Mouse (Mus musculus): ENCODE results near the gene Defb43. TPM values are rescaled to one million over a fixed set of nuclear protein-coding genes. Genes with fewer than 3 reads are reported as not detected.
A peak's percentile ranks its signal among the peaks of the same experiment; 100 is the strongest.

The Defb43 gene
- total RNA-seq (2021) = not detected
- long read RNA-seq, experiment 1 = 0 reads
- long read RNA-seq, experiment 2 = 0 reads

DNA sequence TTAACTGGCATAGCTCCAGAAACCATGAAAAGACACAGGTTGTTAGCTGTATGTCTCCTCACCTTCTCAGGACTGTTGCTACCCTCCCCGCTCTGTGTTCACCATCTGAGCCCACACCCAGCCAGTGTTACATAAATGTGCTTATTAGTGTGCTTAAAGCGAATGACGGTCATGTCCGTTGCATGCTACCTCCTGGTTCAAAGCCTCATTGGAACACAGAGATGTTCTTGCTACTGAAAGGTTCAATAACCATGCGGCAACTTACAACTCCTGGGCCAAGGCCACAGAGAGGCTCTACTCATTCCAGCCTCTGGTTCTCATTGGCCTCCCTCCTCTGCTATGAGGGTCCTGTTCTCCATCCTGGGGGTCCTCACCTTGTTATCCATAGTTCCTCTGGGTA lies at the start of gene Defb43:
Gene Defb43 (plus strand): TSS at position 301 of the 400 bp plus-strand sequence.
- no peak for DNase-seq

DNA sequence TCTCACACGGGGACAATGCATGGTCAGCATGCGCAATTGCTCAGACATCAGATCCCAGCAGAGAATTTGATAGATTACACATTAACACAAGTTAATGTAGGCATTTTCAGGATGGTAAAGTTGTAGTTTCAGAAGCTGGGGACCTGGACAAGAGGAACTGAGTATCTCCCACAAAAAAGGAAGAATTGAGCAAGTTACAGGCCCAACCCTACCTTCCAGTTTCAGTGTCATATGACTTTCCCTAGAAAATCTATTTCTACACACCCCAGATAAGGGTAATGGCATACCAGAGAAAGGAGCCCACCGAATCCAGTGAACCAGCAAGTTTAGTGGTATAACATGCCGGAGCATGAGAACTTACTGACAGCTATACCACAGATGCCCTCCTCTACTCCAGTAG lies 47.9 kb upstream of the Defb43 start:
- no peak for DNase-seq

DNA sequence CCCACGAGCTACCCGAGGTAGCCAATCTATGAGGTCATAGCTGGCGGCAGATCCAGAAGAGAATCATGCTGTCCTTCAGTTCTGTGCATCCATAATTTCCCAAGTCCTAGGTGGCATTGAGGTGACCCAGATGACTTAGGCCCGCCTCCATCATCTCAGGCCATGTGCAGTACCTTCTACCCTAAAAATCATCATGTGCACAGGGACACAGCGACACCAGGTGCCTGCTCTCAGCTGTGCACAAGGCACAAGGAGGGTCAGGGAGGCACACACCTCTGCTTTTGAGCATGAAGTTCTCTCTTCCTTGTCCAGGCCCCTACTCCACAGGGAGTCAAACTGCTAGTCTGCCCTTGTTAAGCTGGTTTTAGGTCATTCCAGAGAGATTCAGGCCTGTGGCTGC lies 46.2 kb upstream of the Defb43 start:
- DNase-seq = no peak

DNA sequence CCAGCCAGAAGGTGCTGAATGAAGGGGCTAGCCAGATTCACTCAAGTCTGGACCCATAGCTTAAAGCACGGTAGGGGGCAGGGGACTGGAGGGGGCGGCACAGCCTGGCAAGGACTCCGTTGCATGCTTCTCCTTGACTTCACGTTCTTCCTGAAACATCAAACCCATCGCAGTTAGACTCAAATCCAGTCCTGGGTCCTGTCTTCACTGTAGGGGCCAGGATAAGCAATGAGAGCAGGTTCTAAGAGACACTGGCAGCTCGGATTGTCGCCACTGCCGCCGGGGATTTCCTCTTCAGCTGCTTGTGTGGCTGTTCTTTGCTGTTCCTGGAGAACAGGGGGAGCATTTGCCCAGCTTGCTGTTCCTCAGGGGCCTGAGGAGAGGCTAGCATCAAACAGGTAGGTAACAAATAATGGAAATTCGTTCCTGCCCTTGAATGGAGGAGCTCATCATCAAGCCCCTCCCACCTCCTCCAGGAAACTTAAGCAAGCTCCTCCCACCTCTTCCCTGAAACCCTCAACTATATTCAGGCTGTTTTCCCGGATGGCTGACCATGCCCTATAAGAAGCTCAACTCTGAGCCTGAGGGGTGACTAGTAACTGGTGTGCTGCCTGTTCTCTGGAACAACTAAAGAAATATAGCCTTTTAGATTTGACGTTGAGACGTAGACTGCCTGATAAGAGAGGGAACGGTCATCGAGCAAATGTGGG lies 45.6 kb upstream of the Defb43 start:
- DNase-seq = no peak

GRCm38 (mm10) chr14:62975046-62975445 lies 36.5 kb upstream of the Defb43 start:
- DNase-seq = peak; percentile 82

GRCm38 (mm10) chr14:62979815-62980214 lies 31.8 kb upstream of the Defb43 start:
- no peak for DNase-seq

DNA sequence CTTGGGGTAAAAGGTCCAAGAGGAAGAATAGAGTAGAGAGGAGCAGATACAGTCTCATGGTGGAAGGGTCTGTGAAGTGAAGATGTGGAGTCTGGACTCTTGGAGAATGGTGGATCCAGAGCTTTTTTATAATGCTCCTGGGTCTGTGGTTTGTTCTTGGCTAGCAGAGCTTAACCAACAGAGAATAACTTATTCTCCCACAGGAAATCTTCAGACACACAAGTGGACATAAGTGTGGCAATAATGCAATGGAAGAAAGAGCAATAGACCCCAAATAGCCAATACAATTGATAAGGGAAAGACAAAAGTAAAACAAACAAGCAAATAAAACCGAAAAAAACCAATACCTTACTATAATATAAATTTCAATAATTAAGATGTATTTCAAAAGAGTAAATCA lies 27.2 kb upstream of the Defb43 start, which contains the start of gene Defb48:
Gene Defb48 (minus strand): TSS at position 101 of the 400 bp plus-strand sequence.
- no peak for DNase-seq

GRCm38 (mm10) chr14:62991271-62991670 lies 20.3 kb upstream of the Defb43 start:
- DNase-seq = no peak

- DNase-seq = no peak
Observed at GRCm38 (mm10) chr14:62991849-62992510, 19.6 kb upstream of the Defb43 start.

GRCm38 (mm10) chr14:62997777-62998176 lies 13.8 kb upstream of the Defb43 start, which contains the start of gene Defb47:
Defb47 (plus strand) TSS chr14:62998077.
- DNase-seq = no peak

DNA sequence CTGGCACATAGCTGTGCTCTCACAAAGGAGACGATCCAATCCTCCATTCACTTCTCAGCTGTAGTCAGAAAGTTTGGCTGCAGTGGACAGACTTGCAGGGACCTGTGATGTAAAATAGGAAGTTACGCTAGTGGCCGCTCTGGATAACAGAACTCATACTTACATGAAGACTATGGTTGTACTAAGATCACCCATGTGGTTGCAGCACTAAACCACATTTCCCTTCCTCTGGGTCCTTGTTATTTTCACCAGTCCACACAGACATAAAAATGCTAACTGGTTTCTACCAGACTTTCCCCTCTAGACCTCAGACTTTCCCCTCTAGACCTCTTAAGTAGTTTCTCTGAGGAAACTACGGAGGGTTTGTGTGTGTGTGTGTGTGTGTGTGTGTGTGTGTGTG lies 12.6 kb upstream of the Defb43 start:
- DNase-seq = no peak

DNA sequence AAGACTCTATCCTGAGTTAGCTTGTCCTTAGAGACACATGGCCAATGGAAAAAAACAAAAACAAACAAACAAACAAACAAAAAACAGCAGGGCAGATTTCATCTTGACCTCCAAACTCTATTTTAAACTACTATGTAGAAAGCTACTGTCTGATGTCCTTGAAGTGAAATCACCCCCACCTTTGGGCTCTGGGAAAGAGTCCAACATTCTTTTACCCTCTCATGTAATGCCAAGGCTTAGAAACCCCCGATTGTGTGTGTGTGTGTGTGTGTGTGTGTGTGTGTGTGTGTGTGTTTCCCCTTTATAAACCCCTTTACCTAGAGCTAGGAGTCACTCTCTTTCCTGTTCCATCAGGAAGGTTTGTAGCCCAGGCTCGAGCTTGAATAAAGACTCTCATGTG lies 9.0 kb upstream of the Defb43 start:
- no peak for DNase-seq

- no peak for DNase-seq
Observed at GRCm38 (mm10) chr14:63013082-63013481, 1.5 kb downstream of the Defb43 start.

DNA sequence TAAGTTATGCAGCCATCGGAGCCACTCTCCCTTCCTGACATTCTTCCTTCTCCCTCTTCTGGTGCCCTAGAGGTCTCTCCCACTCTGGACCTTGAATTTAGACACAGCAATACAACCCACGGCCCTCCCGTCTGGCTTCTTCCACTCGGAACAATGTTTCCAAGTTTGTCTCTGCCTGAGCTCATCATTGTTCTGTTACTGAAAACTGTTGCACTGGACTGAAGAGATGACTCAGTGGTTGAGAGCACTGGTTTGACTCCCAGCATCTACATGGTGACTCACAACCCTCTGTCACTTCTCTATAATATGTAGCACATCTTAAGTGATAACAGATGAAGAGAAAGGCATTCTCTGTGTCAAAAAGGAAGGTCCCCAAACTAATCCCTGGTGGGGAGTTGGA lies 3.1 kb downstream of the Defb43 start:
- no peak for DNase-seq

GRCm38 (mm10) chr14:63020524-63021156 lies 9.1 kb downstream of the Defb43 start:
- no peak for DNase-seq

DNA sequence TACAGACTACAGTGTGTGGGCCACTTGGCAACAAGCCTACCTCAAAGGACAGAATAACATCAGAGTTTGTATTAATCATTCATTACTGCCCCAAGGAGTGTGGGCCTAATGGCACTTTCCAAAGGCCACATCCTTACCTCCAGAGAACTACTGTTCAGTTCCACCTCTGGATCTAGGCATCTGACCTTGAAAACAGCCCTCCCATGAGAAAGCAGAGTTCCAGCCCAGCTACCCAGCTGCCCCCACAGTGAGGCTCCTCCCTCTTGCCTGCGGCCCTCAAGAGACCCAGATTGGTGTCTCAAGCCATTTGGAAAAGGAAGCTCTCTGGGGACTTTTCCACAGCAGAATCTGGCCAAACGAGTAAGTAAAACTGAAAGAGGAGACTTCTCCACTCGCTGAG lies 35.1 kb downstream of the Defb43 start, which contains the start of gene Defb42:
Gene Defb42 (plus strand): TSS at position 301 of the 400 bp plus-strand sequence.
- no peak for DNase-seq

- DNase-seq = no peak
Observed at GRCm38 (mm10) chr14:63049910-63050370, 38.4 kb downstream of the Defb43 start, which contains the start of gene Defb30. Defb30 (minus strand) TSS chr14:63049960.

DNA sequence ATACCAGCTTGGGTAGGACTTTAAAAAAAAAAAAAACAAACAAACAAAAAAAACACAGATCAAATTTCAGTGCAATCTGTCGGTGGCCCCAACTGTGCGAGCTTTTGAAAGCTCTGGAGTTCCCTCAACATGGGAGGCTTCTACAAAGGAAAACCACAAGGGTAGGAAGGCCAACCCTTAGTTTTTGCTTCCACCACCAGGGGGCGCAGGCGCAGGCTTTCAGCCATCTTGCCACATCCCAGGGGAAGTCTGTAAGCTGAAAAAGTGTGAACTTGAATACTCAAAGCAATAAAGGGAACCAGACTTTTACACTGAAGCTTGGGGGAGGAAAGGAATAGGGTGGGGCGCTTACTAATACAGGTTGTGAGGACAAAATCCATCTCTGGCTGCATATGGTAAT lies 39.2 kb downstream of the Defb43 start:
- peak; percentile 77 for DNase-seq

DNA sequence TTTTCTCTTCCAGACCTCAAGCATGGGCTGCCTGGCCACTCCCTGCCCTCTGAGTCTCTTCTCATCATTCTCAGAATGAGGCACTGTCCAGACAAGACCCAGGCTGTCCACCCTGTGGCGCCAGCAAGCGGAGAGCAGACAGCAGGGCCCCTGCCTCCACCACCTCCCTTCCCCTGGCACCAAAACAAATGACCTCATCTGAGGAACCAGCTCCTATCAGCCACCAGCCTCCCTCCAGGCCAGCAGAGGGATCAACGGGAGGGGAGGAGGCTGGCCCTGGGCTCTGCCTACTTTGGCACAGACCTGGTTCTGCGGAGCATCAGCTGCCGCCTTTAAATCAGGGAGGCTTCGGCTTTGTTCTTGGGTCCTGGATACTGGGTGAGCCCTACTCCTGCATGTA lies 43.2 kb downstream of the Defb43 start:
- peak; percentile 33 for DNase-seq

GRCm38 (mm10) chr14:63060361-63060760 lies 48.8 kb downstream of the Defb43 start:
- DNase-seq = no peak

- DNase-seq = no peak
Observed at GRCm38 (mm10) chr14:63062184-63062583, 50.6 kb downstream of the Defb43 start.

DNA sequence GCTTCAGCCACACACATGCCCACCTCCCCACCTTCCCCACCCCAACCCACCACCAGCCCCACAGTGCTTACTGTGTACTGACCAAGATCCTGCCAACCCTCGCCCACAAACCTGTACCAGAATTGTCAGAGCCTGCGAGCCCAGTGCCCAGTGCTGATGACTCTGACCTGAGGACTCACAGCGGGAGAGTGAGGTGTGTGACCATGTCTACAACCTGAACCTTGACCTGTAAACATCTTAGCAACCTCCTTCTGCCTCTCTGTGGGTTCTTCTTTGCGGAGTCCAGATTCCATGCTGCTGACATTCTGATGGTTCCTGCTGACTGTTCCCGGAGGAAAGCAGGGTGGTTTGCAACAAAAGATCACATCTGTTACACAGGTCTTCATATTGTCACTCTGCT lies 53.8 kb downstream of the Defb43 start:
- DNase-seq = no peak

Measured in gastrocnemius, postnatal 10 days (tissue).